Mouse (Mus musculus): ENCODE measurements at regions not wholly inside any gene's neighbourhood (a gene's known extent, or its start where the extent isn't known, plus 50 kb on each side); places are given as distances from the start of the nearest gene placed in this dataset.
A peak's percentile ranks its signal among the peaks of the same experiment; 100 is the strongest.
"Not testable (repeated sequence)": the region's sequence is repeated elsewhere in the genome, so short reads cannot be mapped to it uniquely, and the experiment has no call there.

- DNase-seq (ENCODE audit: low spot score): no peak
These were observed 54.9 kb downstream of the Tas2r134 start for GRCm38 (mm10) chr2:51682177-51682576.

- DNase-seq (ENCODE audit: low spot score): no peak
These were observed 55.4 kb downstream of the Tas2r134 start for GRCm38 (mm10) chr2:51682745-51683144.

- DNase-seq (ENCODE audit: low spot score): no peak
These were observed 77.8 kb downstream of the Tas2r134 start for GRCm38 (mm10) chr2:51705110-51705509.

GRCm38 (mm10) chr2:51708701-51709100 is 81.4 kb downstream of the Tas2r134 start:
- no peak for DNase-seq (ENCODE audit: low spot score)

- DNase-seq (ENCODE audit: low spot score): no peak
These were observed 85.3 kb downstream of the Tas2r134 start for GRCm38 (mm10) chr2:51712611-51713010.

- no peak for DNase-seq (ENCODE audit: low spot score)
These were observed 103.5 kb downstream of the Tas2r134 start for GRCm38 (mm10) chr2:51730805-51731204.

- DNase-seq (ENCODE audit: low spot score): no peak
These were observed 104.4 kb downstream of the Tas2r134 start for GRCm38 (mm10) chr2:51731703-51732102.

- DNase-seq (ENCODE audit: low spot score): peak; percentile 16
These were observed 105.0 kb downstream of the Tas2r134 start for GRCm38 (mm10) chr2:51732355-51732754.

GRCm38 (mm10) chr2:51733218-51733617 is 105.9 kb downstream of the Tas2r134 start:
- DNase-seq (ENCODE audit: low spot score): no peak

GRCm38 (mm10) chr2:51736452-51736851 is 109.1 kb downstream of the Tas2r134 start:
- DNase-seq (ENCODE audit: low spot score): no peak

GRCm38 (mm10) chr2:51747675-51748319 is 120.5 kb downstream of the Tas2r134 start:
- no peak for DNase-seq (ENCODE audit: low spot score)

GRCm38 (mm10) chr2:51749247-51749646 is 121.9 kb downstream of the Tas2r134 start:
- DNase-seq (ENCODE audit: low spot score): no peak

GRCm38 (mm10) chr2:51752941-51753564 is 125.7 kb downstream of the Tas2r134 start:
- DNase-seq (ENCODE audit: low spot score): no peak

GRCm38 (mm10) chr2:51753565-51754031 is 126.3 kb downstream of the Tas2r134 start:
- no peak for DNase-seq (ENCODE audit: low spot score)

GRCm38 (mm10) chr2:51757361-51757760 is 130.1 kb downstream of the Tas2r134 start:
- no peak for DNase-seq (ENCODE audit: low spot score)

- DNase-seq (ENCODE audit: low spot score): no peak
These were observed 130.8 kb downstream of the Tas2r134 start for GRCm38 (mm10) chr2:51758093-51758492.

- no peak for DNase-seq (ENCODE audit: low spot score)
These were observed 135.6 kb downstream of the Tas2r134 start for GRCm38 (mm10) chr2:51762866-51763265.

GRCm38 (mm10) chr2:51767507-51768135 is 140.3 kb downstream of the Tas2r134 start:
- DNase-seq (ENCODE audit: low spot score): no peak

- no peak for DNase-seq (ENCODE audit: low spot score)
These were observed 141.3 kb downstream of the Tas2r134 start for GRCm38 (mm10) chr2:51768298-51769271.

GRCm38 (mm10) chr2:51785169-51785568 is 149.8 kb downstream of the Rbm43 start:
- DNase-seq (ENCODE audit: low spot score): no peak

- DNase-seq (ENCODE audit: low spot score): no peak
These were observed 146.1 kb downstream of the Rbm43 start for GRCm38 (mm10) chr2:51788896-51789295.

- DNase-seq (ENCODE audit: low spot score): not testable (repeated sequence)
These were observed 141.7 kb downstream of the Rbm43 start for GRCm38 (mm10) chr2:51793291-51793690.
